Mouse (Mus musculus) 416B (cell line): ENCODE data around the gene Cfap157.
A peak's percentile ranks its signal among the peaks of the same experiment; 100 is the strongest.

Source experiments
- DNase-seq: peaks from one replicate; pipeline ENCODE4 v3.0.0; 2011; ENCODE audit warnings: low read depth

Gene Cfap157

DNA sequence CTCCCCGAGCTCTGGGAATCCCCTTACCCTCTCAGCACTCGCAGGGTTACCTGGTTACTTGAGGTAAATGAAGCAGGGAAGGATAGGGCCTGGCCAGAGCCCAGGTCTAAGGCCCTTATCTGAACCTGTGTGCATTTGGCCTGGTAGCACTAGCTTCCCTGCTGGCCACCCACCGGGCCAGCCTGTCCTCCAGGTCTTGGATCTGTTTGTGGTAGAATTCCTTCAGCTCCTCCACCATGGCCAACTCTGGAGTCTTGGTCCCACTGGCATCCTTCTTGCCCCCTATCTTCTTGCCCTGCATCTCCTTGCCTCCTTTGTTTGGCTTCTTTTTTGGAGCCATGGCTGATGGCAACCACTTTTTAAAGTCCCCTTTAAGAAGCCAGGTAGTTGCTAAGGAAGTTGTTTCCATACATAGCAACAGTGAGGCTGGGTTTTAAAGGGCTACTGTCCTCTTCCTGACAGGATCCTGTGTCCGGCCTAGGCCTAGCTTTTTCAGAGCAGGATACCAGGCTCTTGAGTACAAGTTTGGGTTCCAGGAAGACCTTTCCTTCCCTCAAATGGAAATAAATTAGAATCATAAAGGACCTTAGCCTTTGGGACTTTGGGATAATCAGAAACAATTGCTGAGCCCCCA lies at the start of gene Cfap157:
TSS of gene Cfap157 (minus strand) at position 381 of the 634 bp plus-strand sequence.
- no peak for DNase-seq

DNA sequence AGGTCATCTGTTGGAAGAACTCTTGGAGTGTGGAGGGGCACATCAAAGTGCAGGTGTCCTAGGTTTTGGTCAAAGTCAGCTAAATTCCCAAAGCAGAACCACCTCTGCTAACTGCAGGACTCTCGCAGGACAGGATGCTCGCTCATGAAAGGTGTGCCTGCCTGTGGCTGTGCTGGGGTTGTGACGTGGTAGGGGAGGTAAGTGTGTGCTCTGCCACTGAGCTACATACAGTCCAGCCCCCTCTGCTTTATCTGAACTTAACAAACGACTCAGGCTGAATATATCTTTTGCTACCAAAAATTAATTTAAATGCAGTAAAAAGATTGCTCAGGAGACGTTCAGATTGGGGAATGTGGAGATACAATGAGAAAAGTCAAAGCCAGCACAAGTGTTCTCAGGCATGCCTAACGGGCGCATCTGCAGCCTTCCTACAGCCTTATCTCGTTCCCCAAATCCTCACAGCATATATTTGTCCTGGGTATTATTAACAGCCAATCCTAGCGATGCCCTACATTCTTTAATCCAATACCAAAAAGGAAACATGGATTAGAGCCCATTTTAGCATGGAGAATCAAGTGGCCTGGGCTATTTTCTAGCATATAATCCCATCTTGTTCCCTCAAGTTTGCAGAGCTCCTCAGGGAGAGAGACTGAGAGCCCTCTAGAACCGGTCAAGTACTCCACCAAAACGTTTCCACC lies 44.9 kb upstream of the Cfap157 start:
- no peak for DNase-seq

DNA sequence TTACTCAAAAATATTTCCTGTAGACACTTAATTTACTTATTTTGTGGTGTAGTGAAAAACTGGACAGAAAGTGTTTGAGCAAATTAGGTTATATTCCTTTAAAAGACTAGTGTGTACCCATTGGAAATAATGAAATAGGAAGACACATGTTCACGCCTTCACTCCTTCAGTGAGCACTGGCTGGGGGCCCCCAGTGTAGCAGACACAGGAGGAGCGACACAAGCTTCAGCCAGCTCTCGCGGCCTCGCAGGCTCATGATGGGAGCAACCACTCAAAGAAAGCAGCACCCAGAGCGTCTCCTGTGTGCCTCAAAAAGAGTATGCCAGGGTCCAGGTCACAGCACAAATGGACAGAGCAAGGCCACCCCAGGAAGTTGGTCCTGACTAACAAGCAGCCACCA lies 41.6 kb upstream of the Cfap157 start:
- no peak for DNase-seq

DNA sequence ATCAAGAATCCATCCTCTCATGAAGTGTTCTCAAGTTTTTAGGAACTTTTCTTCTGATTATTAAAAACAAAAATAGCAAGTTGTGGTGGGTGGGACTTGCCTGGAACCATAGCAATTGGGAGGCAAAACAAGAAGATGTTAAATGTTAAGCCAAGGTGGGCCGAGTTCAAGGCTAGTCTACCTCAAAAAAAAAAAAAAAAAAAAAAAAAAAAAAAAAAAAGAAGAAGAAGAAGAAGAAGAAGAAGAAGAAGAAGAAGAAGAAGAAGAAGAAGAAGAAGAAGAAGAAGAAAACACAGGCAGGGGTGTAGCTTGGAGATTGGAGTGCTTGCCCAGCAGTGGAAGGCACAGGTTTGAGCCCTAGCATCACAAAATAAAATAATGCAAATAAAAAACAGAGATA lies 40.5 kb upstream of the Cfap157 start:
- DNase-seq, result no peak

DNA sequence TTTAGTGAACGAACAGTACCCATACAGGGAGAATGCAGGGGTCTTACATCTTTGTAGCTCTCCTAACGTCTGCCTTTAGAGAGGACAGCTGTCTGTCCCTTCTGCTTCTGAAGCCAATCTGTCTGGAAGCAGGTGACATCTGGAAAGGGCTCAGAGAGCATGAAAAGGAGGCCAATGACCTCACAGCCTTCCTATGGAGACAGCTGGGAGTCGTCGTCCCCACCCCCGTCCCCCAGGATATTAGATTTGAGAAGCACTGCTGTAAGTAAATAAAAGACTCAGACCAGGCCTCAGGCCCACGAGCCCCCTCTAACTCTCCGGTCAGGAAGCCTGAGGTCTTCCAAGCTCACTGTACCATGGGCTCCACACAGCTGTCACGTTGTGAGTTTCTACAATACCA lies 40.0 kb upstream of the Cfap157 start:
- no peak for DNase-seq

DNA sequence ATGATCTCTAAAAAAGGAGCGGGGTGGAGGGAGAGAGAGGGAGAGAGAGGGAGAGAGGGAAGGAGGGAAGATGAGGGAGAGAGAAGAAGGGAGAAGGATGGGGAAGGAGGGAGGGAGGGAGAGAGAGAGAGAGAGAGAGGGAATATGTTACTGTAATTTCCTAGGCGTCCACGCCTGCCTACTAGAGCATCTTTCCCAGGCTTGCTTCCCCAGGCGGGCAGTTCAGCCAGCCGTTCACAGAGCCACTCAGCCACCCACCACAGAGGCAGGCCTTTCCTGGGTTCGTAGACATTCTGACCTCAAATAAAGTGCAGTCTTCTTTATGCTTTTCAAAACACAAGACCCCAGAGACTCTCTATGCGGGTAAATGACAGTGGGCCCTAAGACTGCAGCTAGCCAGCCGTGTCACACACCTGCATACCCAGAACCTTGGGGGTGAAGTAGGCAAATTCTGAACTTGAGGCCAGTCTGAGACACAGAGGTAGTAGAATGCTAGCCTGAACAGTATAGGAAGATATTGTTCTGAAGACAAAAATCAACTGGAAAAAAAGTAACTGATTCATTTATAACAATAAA lies 39.4 kb upstream of the Cfap157 start:
- no peak for DNase-seq

DNA sequence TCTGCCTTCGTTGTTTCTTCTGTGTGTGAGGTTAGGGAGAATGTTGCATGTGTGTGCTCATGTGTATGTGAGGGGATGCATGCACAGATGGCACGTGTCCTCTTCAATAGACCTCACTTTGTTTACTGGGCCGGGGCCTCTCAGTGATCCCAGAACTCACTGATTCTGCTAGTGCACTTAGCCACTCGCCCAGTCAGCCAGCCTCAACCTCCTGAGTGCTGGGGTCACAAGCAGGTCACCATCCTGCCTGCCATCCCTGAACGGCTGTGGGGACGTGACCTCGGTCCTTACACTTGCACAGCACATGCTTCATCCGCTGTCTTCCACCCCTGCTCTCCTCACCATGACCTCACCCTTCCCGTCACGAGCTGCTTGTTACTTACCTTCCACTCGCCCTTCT lies 38.9 kb upstream of the Cfap157 start:
- DNase-seq, result no peak

DNA sequence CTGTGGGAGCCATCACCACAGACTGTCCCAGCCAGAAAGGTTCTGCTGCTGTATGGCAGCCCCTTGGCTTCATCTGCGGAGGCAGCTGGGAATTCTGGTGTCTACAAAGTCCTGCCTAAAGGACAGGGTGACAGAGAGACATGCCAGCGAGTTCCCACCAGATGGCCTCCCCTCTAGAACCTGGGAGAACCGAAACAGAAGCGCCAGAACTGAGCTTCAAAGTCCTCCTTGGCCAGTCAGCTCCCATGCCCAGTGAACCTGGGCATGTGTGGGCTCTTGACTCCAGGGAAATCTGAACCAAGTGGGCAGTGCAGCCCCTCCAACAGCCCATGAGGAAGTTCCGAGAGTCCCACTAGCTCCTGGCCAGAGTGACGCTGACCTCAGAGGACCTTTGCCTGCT lies 38.4 kb upstream of the Cfap157 start:
- DNase-seq, result no peak

DNA sequence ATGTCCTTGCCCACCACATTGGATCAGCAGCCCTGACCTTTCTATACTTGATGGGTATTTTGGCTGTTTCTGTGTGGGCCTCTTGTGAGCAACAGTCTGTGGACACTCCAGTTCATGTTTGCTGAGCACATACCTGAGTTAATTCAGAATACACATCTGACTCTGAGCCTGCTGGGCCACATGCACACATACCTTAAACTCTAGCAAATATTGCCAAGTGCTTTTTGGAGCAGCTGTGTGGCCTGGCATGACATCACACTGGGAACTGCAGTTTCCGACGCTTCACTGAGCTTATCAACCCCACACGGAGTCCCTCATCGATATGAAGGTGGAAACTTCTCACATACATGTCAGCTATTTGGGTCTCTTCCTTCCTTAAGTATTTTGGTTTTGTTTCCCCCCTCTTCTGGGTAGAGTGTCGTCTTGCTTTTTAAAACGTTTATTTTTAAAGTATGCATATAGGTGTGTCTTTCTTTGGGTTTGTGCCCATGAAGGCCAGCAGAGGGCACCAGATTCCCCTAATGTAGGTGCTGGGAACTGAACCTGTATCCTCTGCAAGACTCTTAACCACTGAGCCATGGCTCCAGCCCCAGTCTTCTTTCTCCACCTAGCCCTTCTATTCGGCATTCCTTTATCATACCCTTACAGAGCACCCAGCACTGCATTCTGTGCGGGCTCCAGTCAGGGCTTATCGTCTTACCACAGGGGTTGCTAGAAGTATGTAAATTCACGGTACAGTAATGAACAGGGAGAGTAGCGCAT lies 37.0 kb upstream of the Cfap157 start:
- peak; percentile 67 for DNase-seq

DNA sequence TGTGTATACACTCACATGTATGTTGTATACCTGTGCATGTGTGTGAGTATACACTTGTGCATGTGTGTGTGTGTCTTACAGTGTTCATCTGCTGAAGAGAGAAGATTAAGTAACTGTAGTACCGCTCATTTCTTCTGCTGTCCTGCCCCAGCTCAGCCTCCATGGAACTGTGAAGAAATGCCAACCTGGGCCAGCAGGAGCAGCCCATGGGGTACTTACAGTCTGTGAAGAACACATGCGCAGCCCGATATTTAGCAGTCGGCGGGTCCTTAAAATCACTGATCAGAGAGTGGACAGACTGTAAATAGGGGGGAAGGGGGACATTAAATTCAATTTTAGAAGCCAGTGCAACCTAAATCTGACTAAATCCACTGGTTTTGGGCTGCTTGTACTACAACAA lies 34.0 kb upstream of the Cfap157 start:
- no peak for DNase-seq

DNA sequence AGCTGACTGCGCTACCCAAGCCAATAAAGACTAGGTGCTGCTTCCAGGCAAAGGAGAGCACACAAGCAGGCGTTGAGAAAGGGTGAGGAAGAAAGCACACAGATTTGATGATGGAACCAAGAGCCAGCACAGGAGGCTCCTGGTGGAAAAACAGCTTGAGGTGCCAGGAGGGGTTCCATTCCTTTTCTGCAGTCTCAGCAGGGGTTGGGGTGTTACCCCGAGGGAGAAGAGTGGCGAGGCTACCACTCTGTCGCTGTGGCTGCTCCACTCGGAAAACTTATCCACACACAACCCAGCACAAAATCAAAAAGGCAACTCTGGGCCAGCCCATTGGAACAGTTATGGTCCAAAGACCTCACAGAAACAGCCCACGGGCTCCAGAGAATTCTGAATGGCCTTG lies 33.4 kb upstream of the Cfap157 start:
- no peak for DNase-seq

DNA sequence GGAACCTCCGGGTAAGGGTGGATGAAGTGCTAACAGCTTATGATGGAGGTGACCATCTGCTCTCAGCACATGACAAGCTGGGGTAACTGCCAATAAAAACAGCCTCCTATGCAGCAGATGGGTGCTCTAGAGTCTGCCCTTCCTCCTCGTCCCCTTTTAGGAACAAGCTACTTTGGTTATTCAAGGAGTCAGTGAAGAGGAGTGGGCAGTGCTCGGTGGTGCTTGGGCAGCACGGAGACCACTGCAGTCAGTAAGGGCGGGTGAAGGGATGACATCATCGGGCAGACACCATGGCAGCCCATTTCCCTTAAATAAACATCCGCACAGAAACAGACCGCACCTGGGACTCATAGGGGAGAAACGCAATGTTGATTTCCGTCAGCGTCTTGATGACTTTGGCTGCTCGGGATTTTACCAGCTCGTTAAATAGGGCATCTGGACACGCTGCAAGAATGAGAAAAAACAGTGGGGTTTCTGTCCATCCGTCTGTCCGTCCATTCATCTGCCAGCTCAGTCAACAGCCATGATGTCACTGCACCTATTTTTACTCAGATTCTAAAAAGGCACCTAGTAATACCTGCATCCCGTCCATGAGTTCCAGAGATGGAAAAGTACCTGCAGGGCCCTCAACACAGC lies 32.8 kb upstream of the Cfap157 start:
- DNase-seq, result no peak

DNA sequence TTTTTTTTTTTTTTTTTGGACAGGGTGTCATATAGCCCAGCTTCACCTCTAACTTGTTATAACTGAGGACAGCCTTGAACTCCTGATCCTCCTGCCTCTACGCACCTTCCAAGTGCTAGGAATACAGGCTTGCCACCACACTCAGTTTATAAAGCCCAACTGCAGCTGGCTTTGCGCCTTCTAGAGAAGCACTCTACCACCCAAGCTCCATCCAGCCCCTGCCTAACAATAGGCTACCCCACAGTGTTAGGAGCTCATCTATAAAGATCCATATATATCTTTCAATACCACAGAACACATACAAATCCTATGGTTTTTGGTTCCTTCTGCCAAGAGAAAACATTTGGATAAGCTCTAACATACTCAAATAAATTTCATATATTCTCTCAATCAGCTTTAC lies 32.3 kb upstream of the Cfap157 start:
- DNase-seq, result no peak

DNA sequence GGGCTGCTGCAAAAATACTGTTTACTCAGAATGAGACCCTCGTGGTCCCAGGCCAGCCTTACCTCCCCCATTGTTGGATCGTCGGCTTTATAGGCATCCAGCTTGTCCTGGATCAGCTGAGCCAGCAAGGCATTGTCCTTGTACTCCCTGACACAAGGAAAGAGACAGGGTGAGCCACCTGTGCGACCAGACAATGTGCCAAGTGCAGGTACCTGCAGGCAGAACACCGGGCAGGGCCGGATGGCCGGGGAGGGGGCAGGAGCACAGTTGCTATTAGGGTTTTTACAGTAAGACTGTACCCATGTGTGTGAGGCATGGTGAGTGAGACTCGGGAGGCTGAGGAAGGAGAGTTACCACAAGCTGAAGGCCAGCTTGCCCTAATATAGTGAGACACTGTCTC lies 27.7 kb upstream of the Cfap157 start:
- no peak for DNase-seq

DNA sequence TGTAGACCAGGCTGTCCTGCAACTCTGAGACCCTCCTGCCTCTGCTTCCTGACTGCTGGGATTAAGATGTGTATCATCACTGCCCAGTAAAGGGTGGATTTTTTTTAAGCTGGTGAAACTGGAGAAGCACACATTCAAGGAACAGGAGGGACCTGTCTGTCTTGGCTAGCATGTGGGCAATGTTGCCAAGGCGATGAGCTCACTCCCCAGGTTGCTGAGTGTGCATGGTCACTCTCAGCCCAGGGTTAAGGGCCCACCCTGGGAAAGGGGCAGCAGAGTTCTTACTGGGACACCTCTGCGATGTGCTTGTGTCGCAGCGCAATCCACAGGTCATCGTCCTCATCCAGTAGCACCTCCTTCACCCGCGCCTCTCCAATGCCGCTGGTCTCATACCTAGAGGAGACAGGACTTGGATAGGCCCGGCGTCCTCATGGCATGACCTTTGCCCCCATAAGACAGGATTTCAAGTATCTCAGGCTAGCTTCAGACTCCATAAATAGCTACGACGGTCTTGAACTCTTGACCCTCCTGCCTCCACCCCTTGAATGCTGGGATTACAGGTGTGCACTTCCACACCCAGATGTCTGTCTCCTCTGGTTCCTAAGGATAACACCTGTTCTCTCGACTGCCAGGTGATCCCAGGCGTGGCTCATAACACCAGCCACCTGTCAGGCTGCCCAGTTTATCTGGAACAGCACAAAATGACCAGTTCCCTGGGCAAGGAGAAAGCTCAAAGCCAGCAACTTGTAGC lies 24.8 kb upstream of the Cfap157 start:
- no peak for DNase-seq

DNA sequence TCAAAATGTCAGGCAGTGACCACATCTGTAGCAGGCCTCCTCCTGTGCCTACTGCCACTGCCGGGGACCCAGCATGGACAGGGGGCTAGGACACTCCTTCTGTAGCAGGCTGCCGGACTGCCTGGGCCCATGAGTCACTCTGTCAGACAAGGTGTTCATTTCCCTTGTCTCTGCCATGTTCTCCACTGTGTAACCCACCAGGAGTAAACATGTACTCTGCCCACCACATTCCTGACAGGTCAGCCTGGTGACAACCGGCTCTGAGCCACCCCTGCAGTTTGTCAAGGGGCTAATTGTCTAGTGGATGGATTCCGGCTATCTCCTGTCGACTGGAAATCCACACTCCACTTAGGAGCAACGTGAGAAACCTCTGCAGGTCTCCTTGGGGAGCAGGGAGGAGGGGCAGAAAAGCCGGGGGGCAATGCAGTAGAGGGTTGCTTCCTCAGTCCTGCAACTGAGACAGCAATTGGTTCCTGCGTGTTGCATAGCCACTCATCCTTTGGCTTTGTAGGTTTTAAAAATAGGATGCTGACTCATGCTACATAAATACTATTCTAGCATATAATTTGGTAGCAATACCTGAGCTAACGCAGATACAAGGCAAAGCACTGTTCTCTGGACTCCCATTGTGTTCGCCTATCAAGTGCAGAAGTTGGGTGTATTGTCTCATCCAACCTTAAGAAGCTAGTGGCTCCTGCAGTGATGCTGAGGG lies 14.2 kb upstream of the Cfap157 start:
- no peak for DNase-seq

DNA sequence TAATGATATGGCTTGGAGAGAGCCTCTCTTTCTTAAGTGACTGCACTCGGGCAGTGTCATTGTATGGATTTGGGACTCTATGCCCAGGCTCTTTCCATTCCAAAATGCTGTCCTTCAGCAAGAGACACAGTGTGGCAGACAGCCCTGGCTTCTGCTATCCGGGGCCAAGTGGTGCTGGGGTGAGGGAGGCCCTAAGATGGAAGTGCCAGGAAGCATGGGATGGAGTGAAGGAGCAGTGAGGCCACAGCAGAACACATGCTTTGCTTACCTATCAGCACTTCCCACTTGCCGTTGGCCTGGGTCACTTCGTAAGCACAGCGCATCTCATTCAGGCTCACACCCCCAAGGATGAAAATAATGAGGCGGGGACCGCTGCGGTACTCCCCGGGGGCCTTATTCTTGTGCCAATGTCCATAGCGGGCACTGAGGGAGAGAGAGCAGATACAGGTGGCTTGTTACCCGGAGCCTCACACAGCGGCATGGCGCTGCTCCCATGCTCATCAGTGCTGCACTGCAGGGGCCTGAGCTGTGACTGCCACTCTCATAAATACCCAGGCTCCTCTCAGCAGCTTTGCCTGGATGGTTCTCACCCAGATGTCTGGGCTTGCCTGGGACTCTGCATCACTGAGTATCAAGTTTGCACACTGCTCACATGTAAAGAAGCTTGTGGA lies 11.7 kb upstream of the Cfap157 start:
- no peak for DNase-seq

DNA sequence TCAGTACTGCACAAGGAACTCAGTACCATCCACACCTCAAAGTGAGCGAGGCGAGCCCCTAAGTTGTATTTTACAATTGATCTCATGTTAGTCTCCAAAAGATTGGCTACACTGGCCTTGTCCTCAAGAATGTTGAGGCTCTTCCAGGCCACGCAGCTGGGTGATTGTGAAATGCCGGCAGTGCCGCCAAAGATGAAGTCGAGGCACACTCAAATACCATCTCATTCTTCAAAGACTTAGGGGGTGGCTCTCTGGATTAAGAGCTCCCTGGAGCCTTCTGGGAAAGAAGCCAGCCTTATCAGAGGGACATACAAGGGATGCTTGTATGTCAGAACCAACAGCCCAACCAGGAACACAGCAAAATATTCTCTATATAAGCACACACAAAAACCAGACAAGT lies 7.1 kb upstream of the Cfap157 start:
- DNase-seq, result no peak

DNA sequence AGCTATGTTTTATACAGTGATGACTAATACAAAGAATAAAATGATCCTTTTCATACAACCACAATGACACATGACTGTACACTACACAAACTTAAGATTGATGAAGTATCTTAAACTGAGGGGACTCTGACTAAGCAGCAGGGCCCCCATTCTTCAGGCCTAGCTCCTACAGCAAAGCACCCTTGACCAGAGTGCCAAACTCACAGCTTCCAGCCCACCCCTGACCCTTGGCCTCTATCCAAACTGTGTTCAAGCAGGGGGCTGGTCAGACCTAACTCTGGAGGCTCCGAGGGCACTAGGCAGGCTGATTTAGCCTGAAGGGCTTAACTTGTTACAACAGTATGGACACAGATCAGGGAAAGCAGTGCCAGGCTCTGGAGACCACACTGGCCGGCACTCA lies 4.4 kb upstream of the Cfap157 start:
- DNase-seq, result no peak

DNA sequence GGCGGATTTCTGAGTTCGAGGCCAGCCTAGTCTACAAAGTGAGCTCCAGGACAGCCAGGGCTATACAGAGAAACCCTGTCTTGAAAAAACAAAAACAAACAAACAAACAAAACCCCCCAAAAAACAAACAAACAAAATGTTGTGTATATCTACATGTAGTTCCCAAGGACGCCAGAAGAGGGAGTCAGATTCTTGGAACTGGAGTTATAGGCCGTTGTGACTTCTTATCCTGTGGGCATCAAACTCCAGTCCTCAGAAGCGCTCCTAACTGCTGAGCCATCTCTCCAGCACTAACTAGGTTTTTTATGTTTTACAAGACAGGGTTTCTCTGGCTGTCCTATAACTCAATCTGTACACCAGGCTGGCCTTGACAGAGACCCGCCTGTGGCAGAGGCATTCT lies 2.9 kb upstream of the Cfap157 start:
- peak; percentile 61 for DNase-seq

DNA sequence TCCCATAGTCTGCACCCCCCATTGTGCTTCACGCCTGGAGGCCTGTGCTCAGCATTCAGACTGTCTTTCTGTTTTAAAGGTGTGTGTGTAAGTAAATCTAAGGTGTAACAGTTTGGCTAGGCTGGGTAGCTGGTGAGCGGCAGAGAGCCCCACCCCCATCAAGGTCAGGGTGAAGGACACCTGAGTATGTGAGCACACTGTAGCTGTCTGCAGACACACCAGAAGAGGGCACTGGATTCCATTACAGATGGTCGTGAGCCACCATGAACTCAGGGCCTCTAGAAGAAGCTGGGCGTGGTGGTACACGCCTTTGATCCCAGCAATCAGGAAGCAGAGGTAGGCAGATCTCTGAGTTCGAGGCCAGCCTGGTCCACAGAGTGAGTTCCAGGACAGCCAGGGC lies 2.5 kb downstream of the Cfap157 start:
- DNase-seq, result no peak
